Mouse (Mus musculus) central nervous system, embryonic 14 days (tissue): ENCODE data around the gene Doc2b. TPM values are rescaled to one million over a fixed set of nuclear protein-coding genes. Genes with fewer than 3 reads are reported as not detected.

ENCODE experiments used
- polyA plus RNA-seq: library from polyadenylated mRNA; depleted of rRNA; stranded (reverse); fragments of >200 nt; gene quantifications from 2 replicates; pipeline ENCODE4 v1.2.3, GENCODE M21; 2012; rRNA removed

The Doc2b gene
- polyA plus RNA-seq: 4.3 and 5.3 TPM in 2 replicates

GRCm38 (mm10) chr11:75796029-75796445, at the start of gene Doc2b:
Gene Doc2b (minus strand): TSS chr11:75796049.

DNA sequence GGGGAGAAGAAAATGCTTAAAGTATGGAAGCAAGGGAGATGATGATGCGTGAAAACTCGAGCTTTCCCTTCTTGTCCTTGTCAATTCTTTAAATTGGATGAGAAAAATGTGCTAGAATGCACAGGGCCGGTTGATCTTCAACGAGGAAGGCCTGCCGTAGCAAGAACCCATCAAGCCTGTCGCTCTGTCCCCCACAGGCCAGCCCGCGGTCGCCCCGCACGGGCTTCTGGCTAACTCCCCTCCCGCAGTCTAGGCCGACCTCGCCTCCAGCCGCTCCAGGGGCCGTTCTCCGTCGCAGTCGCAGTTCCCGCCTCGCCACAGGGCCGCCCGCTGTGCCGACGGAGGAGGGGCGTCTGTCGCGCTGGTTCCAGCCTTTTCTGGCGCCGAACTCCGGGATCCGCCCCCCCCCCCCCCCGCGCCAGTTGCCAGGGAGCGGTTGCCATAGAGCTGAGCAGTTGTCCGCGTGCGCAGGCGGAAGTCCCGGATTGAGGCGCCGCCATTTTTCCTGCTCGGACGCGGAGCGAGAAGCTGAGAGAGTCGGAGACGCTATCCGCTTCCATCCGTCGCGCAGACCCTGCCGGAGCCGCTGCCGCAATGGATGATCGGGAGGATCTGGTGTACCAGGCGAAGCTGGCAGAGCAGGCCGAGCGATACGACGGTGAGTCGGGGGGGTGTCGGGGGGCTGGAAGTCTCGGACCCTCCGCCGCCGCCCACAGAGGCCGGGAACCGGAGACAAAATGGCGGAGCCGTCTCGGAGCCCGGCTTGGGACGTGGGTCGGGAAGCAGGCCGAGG, 63.2 kb downstream of the Doc2b start, which contains the start of gene Ywhae:
Ywhae (plus strand) TSS at position 436 of the 793 bp plus-strand sequence.

Other genes with a start within 250 kb of the Doc2b start
- 133 and 135 TPM in 2 replicates for gene Pitpna, start 208.0 kb downstream of the Doc2b start, polyA plus RNA-seq
- gene Inpp5k, start 165.1 kb downstream of the Doc2b start, polyA plus RNA-seq: 50.6 and 55.2 TPM in 2 replicates
- gene Myo1c, start 145.5 kb downstream of the Doc2b start, polyA plus RNA-seq: 12.8 and 20.7 TPM in 2 replicates
- gene Crk, start 116.8 kb downstream of the Doc2b start, polyA plus RNA-seq: 77.4 and 84.6 TPM in 2 replicates
- gene Ywhae, start 63.2 kb downstream of the Doc2b start, polyA plus RNA-seq: 1,115 and 1,378 TPM in 2 replicates
- 2.2 and 2.3 TPM in 2 replicates for gene Rph3al, start 142.4 kb upstream of the Doc2b start, polyA plus RNA-seq
- gene 1700016K19Rik, start 203.9 kb upstream of the Doc2b start, polyA plus RNA-seq: 4.0 and 4.1 TPM in 2 replicates
- 4.2 and 9.9 TPM in 2 replicates for gene Rflnb, start 231.7 kb upstream of the Doc2b start, polyA plus RNA-seq